Mouse (Mus musculus): ENCODE results near the gene Cd2ap.

Gene Cd2ap

DNA sequence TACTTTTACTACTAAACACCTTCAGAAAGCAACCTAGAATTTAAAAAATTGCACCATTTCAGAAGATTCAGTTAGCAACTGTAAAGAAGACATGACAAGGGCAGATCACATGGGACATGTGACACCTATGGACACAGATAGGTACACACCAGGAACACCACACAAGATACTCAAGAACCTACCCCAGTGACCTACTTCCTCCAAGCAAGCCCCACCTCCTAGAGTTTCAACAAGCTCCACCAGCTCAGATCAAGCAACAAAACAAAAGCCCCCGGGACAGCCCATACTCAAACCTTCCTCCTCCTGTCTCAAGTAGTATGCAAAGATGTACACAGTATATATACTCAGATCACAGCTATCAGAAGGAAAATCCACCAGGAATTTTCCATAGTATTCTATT is 16.1 kb downstream of the Cd2ap start:
- DNase-seq (ENCODE audit: low spot score) = no peak

DNA sequence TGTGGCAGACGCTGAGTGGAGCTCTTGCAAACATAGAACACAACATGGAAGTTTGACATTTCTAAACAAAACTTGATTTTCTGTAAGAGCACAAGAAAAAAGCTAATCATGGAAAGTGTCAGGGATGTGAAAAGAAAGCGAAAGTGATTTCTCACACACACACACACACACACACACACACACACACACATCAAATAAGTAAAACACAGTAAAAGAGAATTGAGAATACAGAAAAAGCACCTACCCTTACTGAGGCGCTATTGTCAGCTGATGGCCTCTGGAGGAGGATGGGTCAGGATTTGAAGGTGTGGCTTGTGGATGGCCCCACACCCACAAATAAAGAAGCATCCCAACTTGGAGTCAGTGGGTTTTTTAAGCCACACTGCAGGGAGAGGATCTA is 19.0 kb downstream of the Cd2ap start:
- DNase-seq (ENCODE audit: low spot score) = no peak

DNA sequence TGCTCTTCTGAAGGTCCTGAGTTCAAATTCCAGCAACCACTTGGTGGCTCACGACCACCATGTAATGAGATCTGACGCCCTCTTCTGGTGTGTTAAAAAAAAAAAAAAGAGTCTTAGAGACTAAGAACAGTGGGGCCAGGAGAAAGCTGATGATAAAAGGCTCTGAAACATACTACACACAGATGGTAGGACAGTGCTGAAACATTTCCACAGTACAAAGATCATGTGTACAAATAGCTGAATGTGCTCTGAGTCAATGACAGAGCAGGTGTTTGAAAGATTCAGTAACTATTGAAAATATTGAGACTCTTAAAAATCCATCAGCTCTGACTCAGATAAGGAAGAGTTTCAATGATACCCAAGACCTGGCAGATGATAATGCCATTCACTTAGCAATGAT is 29.4 kb downstream of the Cd2ap start:
- no peak for DNase-seq (ENCODE audit: low spot score)

DNA sequence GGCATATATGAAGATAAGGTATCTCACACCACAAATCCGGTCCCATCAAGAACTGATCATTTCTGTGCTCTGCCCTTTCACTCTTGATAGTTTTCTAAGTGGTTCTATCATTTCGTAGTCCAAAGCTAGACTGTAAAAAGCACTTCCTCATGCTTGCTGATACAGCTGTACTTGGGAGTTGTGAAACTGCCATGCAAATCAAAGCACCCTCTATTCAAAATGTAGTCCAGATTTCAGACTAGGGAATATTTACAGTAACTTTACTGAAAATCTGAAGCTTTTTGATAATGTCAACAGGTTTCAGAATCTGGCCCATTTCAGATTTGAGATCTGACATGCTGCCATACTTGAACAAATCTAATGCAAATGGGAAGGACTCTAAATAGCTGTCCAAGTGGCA is 39.3 kb downstream of the Cd2ap start:
- no peak for DNase-seq (ENCODE audit: low spot score)

DNA sequence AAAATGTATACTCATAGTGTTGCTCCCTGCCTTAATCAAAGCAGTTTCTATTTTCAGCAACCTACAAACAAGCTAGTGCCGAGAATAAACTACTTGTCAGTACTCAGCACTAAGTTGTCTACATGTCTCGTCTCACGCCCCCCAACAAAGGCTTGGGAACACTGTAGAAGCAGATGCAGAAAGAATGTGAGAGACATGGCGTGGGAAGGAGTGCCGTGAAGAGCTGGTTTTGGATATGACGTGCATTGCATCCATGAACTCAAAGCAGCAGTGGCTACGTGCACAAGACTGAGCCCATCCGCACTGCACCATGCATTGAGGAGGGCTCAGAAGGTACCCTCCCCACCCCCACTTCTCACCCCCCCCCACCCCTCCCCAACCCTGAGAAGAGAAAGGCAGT is 53.7 kb downstream of the Cd2ap start:
- DNase-seq (ENCODE audit: low spot score) = no peak

DNA sequence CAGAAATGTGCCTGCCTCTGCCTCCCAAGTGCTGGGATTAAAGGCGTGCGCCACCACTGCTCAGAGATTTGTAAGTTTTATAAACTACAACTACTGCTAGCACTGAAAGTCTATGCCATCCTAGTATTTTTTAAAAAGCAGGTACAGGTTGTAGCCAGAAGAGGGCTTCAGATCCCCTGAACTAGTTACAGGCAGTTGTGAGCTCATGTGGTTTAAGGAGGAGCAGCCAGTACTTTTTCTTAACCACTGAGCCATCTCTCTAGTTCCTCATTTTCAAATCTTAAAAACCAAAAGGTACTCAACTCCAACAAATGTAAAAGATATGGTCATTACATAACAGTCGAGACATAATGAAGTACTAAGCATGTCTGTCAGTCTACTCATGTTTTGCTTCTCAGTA is 61.1 kb downstream of the Cd2ap start:
- DNase-seq (ENCODE audit: low spot score) = no peak

DNA sequence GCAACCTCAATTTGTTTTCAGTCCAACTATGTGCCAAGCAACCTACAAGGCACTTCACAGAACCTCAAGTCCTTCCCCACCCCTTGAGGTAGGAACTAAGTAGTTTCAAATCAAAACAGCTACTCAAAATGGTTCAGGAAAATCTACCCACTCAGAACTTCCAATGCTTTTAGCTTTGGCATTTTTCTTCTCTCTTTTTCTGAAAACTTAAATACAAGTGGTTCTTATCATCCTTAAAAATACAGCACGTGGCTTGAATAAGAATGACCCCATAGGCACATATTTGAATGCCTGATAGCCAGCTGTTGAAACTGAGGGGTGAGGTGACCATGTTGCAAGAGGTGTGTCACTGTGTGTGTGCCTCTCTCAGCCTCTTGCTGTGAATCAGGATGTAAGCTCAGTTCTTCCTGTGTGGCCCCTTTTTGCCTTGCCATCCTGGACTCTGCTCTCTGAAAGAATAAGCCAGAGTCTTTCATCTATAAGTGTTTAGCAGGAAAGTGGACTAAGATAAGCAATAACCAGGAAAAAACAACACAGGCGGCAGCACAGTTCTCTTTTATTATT is 84.0 kb downstream of the Cd2ap start:
- DNase-seq (ENCODE audit: low spot score) = no peak

DNA sequence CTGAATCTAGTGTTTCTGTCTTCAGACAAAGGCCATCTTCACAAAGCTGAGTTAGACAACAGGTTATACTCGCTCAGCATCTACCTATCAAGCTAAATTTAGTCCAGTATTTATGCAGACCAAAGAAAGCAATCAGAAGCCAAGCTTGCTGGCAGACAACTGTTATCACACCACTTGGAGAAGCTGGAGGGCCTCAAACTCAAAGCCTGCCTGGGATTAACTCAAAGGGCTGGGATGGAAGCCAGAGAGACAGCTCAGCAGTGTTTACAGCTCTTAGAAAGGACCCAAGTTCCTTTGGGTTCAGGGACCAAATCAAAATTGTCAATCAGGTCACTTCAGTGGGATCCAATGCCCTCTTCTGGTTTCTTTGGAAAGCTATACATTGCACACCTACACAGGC is 85.7 kb downstream of the Cd2ap start:
- DNase-seq (ENCODE audit: low spot score) = no peak

DNA sequence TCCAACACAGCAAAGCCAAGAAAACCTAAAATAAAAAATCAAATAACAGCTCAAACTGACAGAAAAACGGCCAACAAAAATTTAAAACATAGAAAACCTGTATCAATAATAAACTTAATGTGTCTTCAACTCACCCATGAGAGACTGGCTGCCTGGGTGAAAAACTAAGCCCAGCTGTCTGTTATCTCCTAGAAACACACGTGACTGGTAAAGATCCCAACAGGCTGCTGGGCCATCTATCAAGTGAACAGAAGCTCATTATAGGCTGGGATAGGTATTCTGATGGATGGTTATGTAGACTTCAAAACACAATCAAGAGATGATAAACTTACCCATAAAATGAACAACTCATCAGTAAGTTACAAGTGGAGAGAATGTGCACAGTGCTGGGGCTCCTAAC is 86.7 kb downstream of the Cd2ap start:
- no peak for DNase-seq (ENCODE audit: low spot score)

DNA sequence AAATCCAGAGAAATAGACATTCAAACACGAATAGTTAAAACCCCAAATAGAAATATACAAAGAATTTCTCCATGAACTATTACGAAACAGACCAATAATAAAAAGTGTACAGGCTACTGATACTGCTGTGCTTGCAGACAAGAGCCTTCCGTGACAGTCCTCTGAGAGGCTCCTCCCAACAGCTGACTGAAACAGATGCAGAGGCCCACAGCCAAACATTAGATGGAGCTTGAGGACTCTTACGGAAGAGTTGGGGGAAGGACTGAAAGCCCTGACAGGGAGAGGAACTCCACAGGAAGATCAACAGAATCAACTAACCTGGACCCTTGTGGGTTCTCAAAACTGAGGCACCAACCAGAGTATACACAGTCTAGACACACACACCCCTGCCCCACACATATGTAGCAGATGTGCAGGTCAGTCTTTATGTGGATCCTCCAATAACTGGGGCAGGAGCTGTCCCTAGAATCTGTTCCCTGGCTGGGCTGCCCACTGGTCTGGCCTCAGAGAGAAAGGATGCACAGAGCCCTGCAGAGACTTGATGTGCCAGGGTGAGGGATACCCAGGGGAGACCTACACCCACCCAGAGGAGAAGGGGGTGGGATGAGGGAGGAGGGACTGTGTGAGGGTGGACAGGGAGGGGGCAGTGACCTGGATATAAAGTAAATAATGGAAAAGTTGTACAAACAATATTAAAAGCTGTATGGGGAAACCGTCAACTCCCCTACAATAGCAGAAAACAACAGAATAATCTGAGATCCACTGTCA is 87.6 kb downstream of the Cd2ap start:
- DNase-seq (ENCODE audit: low spot score) = no peak

DNA sequence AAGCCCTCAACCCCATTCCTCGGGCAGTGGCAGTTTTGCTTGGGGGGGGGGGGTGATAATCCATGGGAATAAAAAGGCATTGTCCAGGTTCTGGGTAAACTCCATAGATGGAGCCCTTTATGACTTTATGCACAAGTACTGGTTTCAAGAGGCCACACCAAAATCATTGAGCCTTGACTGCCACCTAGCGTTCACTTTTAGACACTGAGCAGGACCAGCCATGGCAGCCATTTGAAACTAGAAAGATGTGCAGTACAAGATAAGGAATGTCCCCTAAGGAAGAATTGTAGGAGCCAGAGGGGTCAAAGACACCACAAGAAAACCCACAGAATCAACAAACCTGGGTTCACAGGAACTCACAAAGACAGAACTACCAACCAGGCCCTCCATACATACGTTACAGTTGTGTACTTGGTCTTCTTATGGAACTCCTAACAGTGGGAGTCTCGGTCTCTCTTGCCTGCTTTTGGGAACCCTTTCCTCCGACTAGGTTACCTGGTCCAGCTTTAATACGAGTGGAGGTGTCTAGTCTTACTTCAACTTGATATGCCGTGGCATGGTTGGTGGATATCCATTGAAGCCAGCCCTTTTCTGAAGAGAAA is 94.2 kb downstream of the Cd2ap start:
- DNase-seq (ENCODE audit: low spot score) = peak; percentile 87

DNA sequence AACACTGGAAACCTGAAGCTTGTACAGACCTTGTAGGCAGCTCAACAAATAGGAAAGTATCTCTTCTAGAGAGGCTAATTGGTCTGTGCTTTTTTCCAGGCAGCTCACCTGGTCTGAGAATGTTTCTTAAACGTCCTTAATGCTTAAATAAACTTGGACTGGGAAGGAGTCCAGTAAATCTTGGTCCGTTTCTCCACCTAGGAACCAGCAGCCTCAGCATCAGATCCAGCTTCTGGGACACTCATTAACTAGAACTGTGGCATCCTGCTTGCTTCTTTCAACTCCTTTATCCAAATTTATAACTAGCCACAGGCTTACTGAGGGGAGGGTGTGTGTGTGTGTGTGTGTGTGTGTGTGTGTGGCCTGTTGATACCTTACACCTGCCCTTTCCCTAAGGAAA is 122.7 kb downstream of the Cd2ap start:
- no peak for DNase-seq (ENCODE audit: low spot score)

DNA sequence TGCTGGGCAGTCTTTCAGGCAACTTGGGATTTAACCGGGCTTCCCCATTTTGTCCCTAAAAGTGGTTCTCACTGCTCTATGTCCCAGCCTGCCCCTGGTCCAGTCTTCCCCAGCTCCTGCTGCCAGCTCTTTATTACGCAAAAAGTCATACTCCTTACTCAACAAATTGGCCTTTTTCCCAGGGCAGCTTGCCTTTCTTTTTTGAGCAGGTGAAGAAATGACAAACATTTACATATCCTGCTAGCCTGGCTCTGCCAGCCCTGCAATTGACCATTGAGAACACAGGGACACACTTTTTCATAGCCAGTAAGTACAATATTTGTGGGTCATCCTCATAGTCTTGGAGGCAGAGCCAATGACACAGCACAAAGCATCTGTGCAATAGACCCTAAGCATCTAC is 124.3 kb downstream of the Cd2ap start:
- no peak for DNase-seq (ENCODE audit: low spot score)

DNA sequence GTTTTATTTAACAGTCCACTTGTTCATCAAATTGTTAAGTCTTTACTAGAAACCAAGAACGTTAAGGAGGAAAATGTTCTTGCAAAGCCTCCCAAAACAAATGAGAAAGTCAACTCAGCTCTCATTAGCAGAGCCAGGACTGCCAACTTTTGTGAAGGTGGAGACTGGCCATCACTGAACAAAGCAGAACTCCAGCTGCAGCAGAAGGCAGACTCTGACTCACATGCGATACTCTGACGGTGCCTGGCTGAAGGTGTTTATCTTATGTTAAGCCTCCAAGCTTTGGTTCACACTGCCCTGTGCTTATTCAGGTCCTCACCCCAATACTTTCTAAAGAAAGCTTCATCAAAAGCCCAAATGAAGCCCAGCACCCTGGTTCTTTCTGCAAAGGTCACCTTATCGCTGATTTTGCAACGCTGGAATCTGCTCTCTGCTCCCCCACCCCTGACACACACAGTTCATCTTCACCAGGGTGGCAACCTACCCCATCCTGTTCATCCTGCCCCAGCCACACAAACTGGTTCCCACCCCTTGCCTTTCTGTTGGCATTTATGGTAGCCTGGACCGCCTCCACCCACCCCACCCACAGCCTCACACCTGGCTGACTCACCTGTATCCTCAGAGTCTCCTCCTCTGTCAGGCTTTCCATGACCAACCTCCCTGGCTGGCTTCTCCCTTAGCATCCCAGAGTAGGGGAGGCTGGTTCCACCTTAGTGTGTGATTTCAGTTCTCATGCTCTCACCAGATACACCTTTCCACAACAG is 130.6 kb downstream of the Cd2ap start:
- no peak for DNase-seq (ENCODE audit: low spot score)

All from layer of hippocampus, adult 9-10 months (tissue).